Mouse (Mus musculus) limb, embryonic 10.5 days (tissue): ENCODE data around the gene Zfp983. TPM values are rescaled to one million over a fixed set of nuclear protein-coding genes. Genes with fewer than 3 reads are reported as not detected.
A peak's percentile ranks its signal among the peaks of the same experiment; 100 is the strongest.
"Not testable (repeated sequence)": the region's sequence is repeated elsewhere in the genome, so short reads cannot be mapped to it uniquely, and the experiment has no call there.

Experiments used
- DNase-seq: peaks from one replicate; pipeline ENCODE4 v3.0.0-alpha.2; 2017; ENCODE audit warnings: low spot score
- H3K27ac ChIP-seq: fragments of 300-500 bp; sonication (generic); 2 replicates; pipeline ENCODE4 v1.5.1; 2016; ENCODE audit warnings: mild to moderate bottlenecking
- H3K27me3 ChIP-seq: fragments of 300-500 bp; sonication (generic); 2 replicates; pipeline ENCODE4 v1.6.1; 2016; ENCODE audit warnings: low read depth, mild to moderate bottlenecking; ENCODE audit not compliant: poor library complexity, severe bottlenecking
- H3K36me3 ChIP-seq: fragments of 300-500 bp; sonication (generic); 2 replicates; pipeline ENCODE4 v1.6.1; 2016; ENCODE audit warnings: mild to moderate bottlenecking, moderate library complexity
- H3K4me1 ChIP-seq: fragments of 300-500 bp; sonication (generic); 2 replicates; pipeline ENCODE4 v1.6.1; 2016
- H3K4me3 ChIP-seq: fragments of 300-500 bp; sonication (generic); 2 replicates; pipeline ENCODE4 v1.5.1; 2016; ENCODE audit warnings: mild to moderate bottlenecking, moderate library complexity
- H3K9me3 ChIP-seq: fragments of 300-500 bp; sonication (generic); replicated peaks from 2 replicates; pipeline ENCODE4 v1.6.1; 2016; ENCODE audit warnings: mild to moderate bottlenecking
- WGBS: fragments of 180-500 bp; shearing (Covaris S2); methylation state at CpG from one replicate; pipeline ENCODE4 v1.1.7; 2016; 5-methylcytosine and 5-hydroxymethylcytosine counted together
- polyA plus RNA-seq: library from polyadenylated mRNA; unstranded; fragments of >200 nt; fragmentation: Nextera tagmentation; extraction: Ambion mirVana; gene quantifications from 2 replicates; pipeline ENCODE4 v1.2.1, GENCODE M21; 2016

Zfp983 gene
- polyA plus RNA-seq: 3.0 and 4.1 TPM in 2 replicates

- H3K27ac ChIP-seq: peak within 1 kb of the TSS; percentile 67
- DNase-seq: peak; percentile 74
- H3K4me3 ChIP-seq: peak within 1 kb of the TSS; percentile 53
- under 1% methylated on average over 17 of the region's 17 CpGs for WGBS
- H3K9me3 ChIP-seq, H3K36me3 ChIP-seq, H3K4me1 ChIP-seq, H3K27me3 ChIP-seq: not testable (repeated sequence)
Measured at GRCm38 (mm10) chr17:21650364-21650907, at the start of gene Zfp983. Gene Zfp983 (plus strand): TSS chr17:21650624.

- no peak overlapping the region for H3K4me3 ChIP-seq
- H3K27ac ChIP-seq: no peak overlapping the region
- no peak for DNase-seq
- H3K4me1 ChIP-seq: 0 out of 2 replicates have a peak, but pooled peaks cover 4% of the 10 kb centered on the region
- no peaks in the 10 kb centered on the region for H3K9me3 ChIP-seq
- H3K36me3 ChIP-seq: no peaks in the 10 kb centered on the region
- WGBS: 86% methylated on average over 3 of the region's 3 CpGs
- no peaks in the 10 kb centered on the region for H3K27me3 ChIP-seq
Measured at GRCm38 (mm10) chr17:21616356-21616755, 34.1 kb upstream of the Zfp983 start.

- 8% methylated on average over 9 of the region's 9 CpGs for WGBS
- H3K36me3 ChIP-seq: no peaks in the 10 kb centered on the region
- no peak for DNase-seq
- H3K27me3 ChIP-seq: no peaks in the 10 kb centered on the region
- H3K27ac ChIP-seq: no peak overlapping the region
- peak overlapping the region; percentile 34; the same call in 1 of the 2 replicates for H3K4me3 ChIP-seq
- no peaks in the 10 kb centered on the region for H3K9me3 ChIP-seq
- 0 out of 2 replicates have a peak, but pooled peaks cover 4% of the 10 kb centered on the region for H3K4me1 ChIP-seq
Measured at GRCm38 (mm10) chr17:21617352-21617751, 33.1 kb upstream of the Zfp983 start.

- Histone ChIP-seq H3K9me3 (no peaks in the 10 kb centered on the region), H3K27me3 (no peaks in the 10 kb centered on the region), H3K4me3 (no peak overlapping the region), H3K36me3 (no peaks in the 10 kb centered on the region), H3K27ac (no peak overlapping the region), H3K4me1 (no peaks in the 10 kb centered on the region)
- no peak for DNase-seq
- 0% methylated on average over 1 of the region's 3 CpGs for WGBS
Measured at GRCm38 (mm10) chr17:21623647-21624046, 26.8 kb upstream of the Zfp983 start.

- not testable (repeated sequence) for H3K4me1 ChIP-seq, H3K4me3 ChIP-seq, H3K27ac ChIP-seq, H3K9me3 ChIP-seq, DNase-seq, H3K36me3 ChIP-seq, H3K27me3 ChIP-seq
- WGBS: 59% methylated on average over 4 of the region's 4 CpGs
Measured at GRCm38 (mm10) chr17:21635758-21636157, 14.7 kb upstream of the Zfp983 start.

GRCm38 (mm10) chr17:21648791-21649190, 1.6 kb upstream of the Zfp983 start:
- no peak for DNase-seq
- no peaks in the 10 kb centered on the region for H3K4me1 ChIP-seq
- H3K36me3 ChIP-seq: no peaks in the 10 kb centered on the region
- WGBS: 43% methylated on average over 3 of the region's 3 CpGs
- no peak overlapping the region for H3K4me3 ChIP-seq
- no peak overlapping the region for H3K27ac ChIP-seq
- H3K9me3 ChIP-seq: no peaks in the 10 kb centered on the region
- no peaks in the 10 kb centered on the region for H3K27me3 ChIP-seq

GRCm38 (mm10) chr17:21649936-21650335, 488 bp upstream of the Zfp983 start:
- Histone ChIP-seq H3K27me3 (no peaks in the 10 kb centered on the region), H3K4me1 (no peaks in the 10 kb centered on the region), H3K9me3 (no peaks in the 10 kb centered on the region), H3K27ac (peak overlapping the region; percentile 67; the same call in 1 of the 2 replicates), H3K36me3 (no peaks in the 10 kb centered on the region), H3K4me3 (peak overlapping the region; percentile 53)
- DNase-seq: no peak
- WGBS: 34% methylated on average over 2 of the region's 2 CpGs

- H3K36me3 ChIP-seq, DNase-seq, H3K4me1 ChIP-seq, H3K9me3 ChIP-seq, H3K27me3 ChIP-seq, H3K4me3 ChIP-seq, H3K27ac ChIP-seq: not testable (repeated sequence)
- 23% methylated on average over 1 of the region's 1 CpGs for WGBS
Measured at GRCm38 (mm10) chr17:21678826-21679225, 28.4 kb downstream of the Zfp983 start.

- Histone ChIP-seq H3K4me3 (peak overlapping the region; percentile 49), H3K27ac (peak overlapping the region; percentile 53; the same call in 1 of the 2 replicates), H3K9me3 (no peaks in the 10 kb centered on the region), H3K27me3 (no peaks in the 10 kb centered on the region), H3K36me3 (no peaks in the 10 kb centered on the region), H3K4me1 (peaks cover 4% of the 10 kb centered on the region)
- 4% methylated on average over 9 of the region's 9 CpGs for WGBS
- DNase-seq: peak; percentile 67
Measured at GRCm38 (mm10) chr17:21679273-21680018, 29.0 kb downstream of the Zfp983 start.

GRCm38 (mm10) chr17:21680019-21680376, 29.6 kb downstream of the Zfp983 start:
- H3K4me1 ChIP-seq, H3K27me3 ChIP-seq, H3K36me3 ChIP-seq, H3K9me3 ChIP-seq: not testable (repeated sequence)
- peak; percentile 43 for DNase-seq
- peak overlapping the region; percentile 53; the same call in 1 of the 2 replicates for H3K27ac ChIP-seq
- WGBS: under 1% methylated on average over 10 of the region's 10 CpGs
- peak overlapping the region; percentile 49 for H3K4me3 ChIP-seq

GRCm38 (mm10) chr17:21691560-21691959, 41.1 kb downstream of the Zfp983 start, which contains the start of gene Gm10226:
Gene Gm10226 (plus strand): TSS chr17:21691860.
- H3K27me3 ChIP-seq: no peaks in the 10 kb centered on the region
- H3K4me3 ChIP-seq: no peak within 1 kb of the TSS
- no peak for DNase-seq
- H3K27ac ChIP-seq: no peak within 1 kb of the TSS
- no peaks in the 10 kb centered on the region for H3K9me3 ChIP-seq
- 91% methylated on average over 3 of the region's 3 CpGs for WGBS
- no peaks in the 10 kb centered on the region for H3K4me1 ChIP-seq
- peaks cover 17% of the 10 kb centered on the region for H3K36me3 ChIP-seq

GRCm38 (mm10) chr17:21693342-21693741, 42.9 kb downstream of the Zfp983 start:
- no peaks in the 10 kb centered on the region for H3K9me3 ChIP-seq
- no peaks in the 10 kb centered on the region for H3K4me1 ChIP-seq
- no peak for DNase-seq
- 84% methylated on average over 3 of the region's 3 CpGs for WGBS
- H3K36me3 ChIP-seq: peaks cover 17% of the 10 kb centered on the region
- H3K27ac ChIP-seq: no peak overlapping the region
- no peaks in the 10 kb centered on the region for H3K27me3 ChIP-seq
- H3K4me3 ChIP-seq: no peak overlapping the region

- H3K9me3 ChIP-seq: no peaks in the 10 kb centered on the region
- no peak overlapping the region for H3K27ac ChIP-seq
- DNase-seq: no peak
- H3K4me3 ChIP-seq: no peak overlapping the region
- no peaks in the 10 kb centered on the region for H3K27me3 ChIP-seq
- no peaks in the 10 kb centered on the region for H3K4me1 ChIP-seq
- peaks cover 6% of the 10 kb centered on the region for H3K36me3 ChIP-seq
Measured at GRCm38 (mm10) chr17:21696073-21696472, 45.6 kb downstream of the Zfp983 start.
